Mouse (Mus musculus) embryonic fibroblast, embryonic 13.5 days (primary cell): Measurements from ENCODE around the gene Tor4a. TPM values are rescaled to one million over a fixed set of nuclear protein-coding genes. Genes with fewer than 3 reads are reported as not detected.
A peak's percentile ranks its signal among the peaks of the same experiment; 100 is the strongest.

Experiments used
- H3K27ac ChIP-seq: 2 replicates; pipeline ENCODE4 v1.5.1; 2012; ENCODE audit warnings: low read length, control low read depth, inconsistent platforms; ENCODE audit not compliant: insufficient read depth
- H3K4me1 ChIP-seq: 2 replicates; pipeline ENCODE4 v1.6.1; 2011; ENCODE audit warnings: low read length; ENCODE audit not compliant: control insufficient read depth, insufficient read depth
- H3K4me3 ChIP-seq: 2 replicates; pipeline ENCODE4 v1.5.1; 2011; ENCODE audit warnings: mild to moderate bottlenecking, control low read depth, low read length; ENCODE audit not compliant: insufficient read depth
- CTCF ChIP-seq: IDR thresholded peaks from 2 replicates; pipeline ENCODE4 v1.5.1; 2011; ENCODE audit warnings: mild to moderate bottlenecking, control low read depth, low read length, moderate library complexity, borderline replicate concordance; ENCODE audit not compliant: insufficient read depth
- POLR2A ChIP-seq: IDR thresholded peaks from 2 replicates; pipeline ENCODE4 v1.6.1; 2011; ENCODE audit warnings: low read depth, mild to moderate bottlenecking, control low read depth, low read length, moderate library complexity
- polyA plus RNA-seq: library from polyadenylated mRNA; stranded (reverse); fragments of >200 nt; gene quantifications from 2 replicates; pipeline ENCODE4 v1.2.4, GENCODE M21; 2011; ENCODE audit warnings: low read depth; ENCODE audit not compliant: missing spikeins, insufficient read length

The Tor4a gene
- polyA plus RNA-seq, result 17.5 and 21.8 TPM in 2 replicates

DNA sequence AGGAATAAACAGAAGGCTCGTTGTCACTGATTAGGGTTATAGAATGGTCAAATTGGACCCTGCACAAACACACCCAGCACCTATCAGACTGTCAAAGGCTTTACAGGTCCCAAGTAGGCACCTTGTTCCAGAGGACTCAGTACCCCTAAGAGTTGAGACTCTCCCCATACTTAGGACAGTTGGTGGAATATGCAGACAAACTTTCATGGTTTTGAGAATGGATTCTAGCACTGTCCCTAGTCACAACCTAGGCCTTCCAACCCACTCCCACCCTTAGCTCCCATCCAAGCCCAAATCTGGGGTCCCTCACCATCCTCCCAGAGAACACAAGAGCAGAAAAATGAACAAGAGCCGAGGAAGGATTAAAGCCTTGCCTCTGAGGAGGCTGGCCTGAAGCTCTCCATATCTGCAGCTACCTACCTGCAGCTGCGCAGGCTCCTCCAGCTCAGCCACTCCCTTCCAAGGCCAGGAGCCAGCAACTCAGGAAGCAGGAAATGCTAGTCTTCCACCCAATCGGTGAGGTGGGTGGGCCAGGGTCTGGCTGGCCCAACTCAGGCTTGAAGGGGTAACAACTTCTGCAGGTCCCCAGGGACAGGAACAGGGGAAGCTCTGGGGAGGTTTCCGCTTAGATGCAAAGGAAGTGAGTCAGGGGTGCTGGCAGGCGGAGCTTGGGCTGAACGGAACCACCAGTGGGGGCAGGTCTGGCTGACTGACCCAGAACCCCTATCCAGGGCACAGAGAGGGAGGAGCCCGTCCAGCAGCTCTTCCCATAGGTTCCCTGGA is at the start of gene Tor4a:
Gene Tor4a, minus strand, starts transcription at position 715 of the 783 bp plus-strand sequence.
- H3K27ac ChIP-seq, result peak within 1 kb of the TSS; percentile 53
- peaks cover 18% of the 10 kb centered on the region for H3K4me1 ChIP-seq
- TF ChIP-seq POLR2A (peak; percentile 58), CTCF (no peak)
- H3K4me3 ChIP-seq, result peak within 1 kb of the TSS; percentile 42

DNA sequence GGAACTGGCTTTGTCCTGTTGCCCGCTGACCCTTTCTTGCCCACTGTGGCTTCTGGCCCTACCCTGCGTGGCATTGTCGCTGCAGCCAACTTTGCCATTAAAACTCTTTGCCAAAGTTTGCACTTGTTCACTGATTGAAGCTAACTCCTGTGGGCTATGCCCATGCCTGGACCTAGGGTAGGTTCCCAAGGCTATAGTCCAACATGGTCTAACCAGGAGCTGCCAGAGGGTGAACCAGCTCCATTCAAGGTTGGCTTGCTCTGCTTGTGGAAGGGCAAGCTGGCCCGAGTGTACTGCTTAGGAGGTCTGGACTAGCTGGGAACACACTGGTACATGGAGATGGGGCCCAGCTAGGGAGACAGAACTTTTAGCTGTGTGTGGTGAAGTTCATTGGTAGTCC is 47.5 kb upstream of the Tor4a start:
- Histone ChIP-seq H3K4me1 (no peaks in the 10 kb centered on the region), H3K4me3 (no peak overlapping the region), H3K27ac (no peak overlapping the region)
- TF ChIP-seq CTCF, result no peak
- no peak for TF ChIP-seq POLR2A

DNA sequence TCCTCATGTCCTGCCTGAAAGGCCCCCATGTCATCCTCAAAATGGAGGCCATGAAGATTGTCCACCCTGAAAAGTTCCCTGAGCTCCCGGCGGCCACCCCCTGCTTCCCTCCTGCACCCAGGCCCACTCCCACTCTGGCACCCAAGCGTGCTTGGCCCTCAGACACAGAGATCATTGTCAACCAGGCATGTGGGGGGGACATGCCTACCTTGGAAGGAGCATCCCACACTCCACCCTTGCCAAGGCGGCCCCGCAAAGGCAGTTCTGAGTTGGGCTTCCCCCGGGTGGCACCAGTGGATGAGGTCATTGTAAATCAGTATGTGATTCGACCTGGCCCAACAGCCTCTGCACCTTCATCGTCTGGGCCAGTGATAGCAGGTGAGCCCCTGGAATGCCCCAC is 46.7 kb upstream of the Tor4a start:
- no peak overlapping the region for H3K4me3 ChIP-seq
- TF ChIP-seq POLR2A (no peak), CTCF (no peak)
- no peaks in the 10 kb centered on the region for H3K4me1 ChIP-seq
- H3K27ac ChIP-seq, result no peak overlapping the region

DNA sequence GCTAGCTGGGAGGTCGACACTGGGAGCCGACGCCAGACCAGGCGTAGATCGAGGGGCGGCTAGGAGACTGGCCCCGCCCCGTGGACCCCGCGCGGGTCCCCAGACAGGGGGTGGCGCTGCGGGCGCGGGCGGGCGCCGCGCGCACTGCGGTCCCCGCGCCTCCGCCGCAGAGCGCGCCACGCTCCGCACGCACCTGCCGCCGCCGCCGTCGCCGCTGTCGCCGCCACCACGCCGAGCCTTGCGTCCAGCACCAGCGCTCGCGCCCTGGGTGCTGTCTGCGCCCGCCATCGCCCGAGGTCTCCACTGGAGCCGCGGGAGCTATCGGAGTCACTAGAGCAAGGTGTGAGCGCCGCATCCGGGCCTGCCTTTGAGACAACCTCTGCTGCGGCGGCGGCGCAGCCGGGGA is 45.4 kb upstream of the Tor4a start, which contains the start of the genes Rnf208 and Cysrt1:
Gene Rnf208, plus strand, starts transcription at position 155 of the 406 bp plus-strand sequence.
Gene Cysrt1, minus strand, starts transcription at position 352 of the 406 bp plus-strand sequence.
- no peak for TF ChIP-seq CTCF
- no peak for TF ChIP-seq POLR2A
- no peak within 1 kb of the TSS for H3K4me3 ChIP-seq
- H3K27ac ChIP-seq, result no peak within 1 kb of the TSS

DNA sequence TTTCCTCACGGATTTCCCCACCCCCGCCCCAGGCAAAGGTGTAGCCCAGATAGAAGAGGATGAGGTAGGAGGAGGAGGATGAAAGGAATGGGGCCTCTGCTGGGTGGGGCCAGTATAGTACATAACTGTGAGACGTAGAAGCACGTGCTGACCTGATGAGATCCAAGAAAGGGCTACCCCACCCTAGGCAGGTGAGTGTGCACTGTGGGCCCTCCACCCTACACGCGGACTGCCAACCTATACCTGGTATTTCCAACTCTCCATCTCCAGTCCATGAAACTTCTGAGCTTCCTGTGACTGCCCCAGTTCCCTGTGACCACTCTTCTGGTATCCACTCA is 44.7 kb upstream of the Tor4a start:
- Histone ChIP-seq H3K4me1 (0 out of 2 replicates have a peak, but pooled peaks cover 3% of the 10 kb centered on the region), H3K4me3 (no peak overlapping the region), H3K27ac (no peak overlapping the region)
- no peak for TF ChIP-seq POLR2A
- no peak for TF ChIP-seq CTCF

More for the DNA sequence above, 45.4 kb upstream of the Tor4a start, which contains the start of the genes Rnf208 and Cysrt1:
- H3K4me1 ChIP-seq, result 0 out of 2 replicates have a peak, but pooled peaks cover 3% of the 10 kb centered on the region

DNA sequence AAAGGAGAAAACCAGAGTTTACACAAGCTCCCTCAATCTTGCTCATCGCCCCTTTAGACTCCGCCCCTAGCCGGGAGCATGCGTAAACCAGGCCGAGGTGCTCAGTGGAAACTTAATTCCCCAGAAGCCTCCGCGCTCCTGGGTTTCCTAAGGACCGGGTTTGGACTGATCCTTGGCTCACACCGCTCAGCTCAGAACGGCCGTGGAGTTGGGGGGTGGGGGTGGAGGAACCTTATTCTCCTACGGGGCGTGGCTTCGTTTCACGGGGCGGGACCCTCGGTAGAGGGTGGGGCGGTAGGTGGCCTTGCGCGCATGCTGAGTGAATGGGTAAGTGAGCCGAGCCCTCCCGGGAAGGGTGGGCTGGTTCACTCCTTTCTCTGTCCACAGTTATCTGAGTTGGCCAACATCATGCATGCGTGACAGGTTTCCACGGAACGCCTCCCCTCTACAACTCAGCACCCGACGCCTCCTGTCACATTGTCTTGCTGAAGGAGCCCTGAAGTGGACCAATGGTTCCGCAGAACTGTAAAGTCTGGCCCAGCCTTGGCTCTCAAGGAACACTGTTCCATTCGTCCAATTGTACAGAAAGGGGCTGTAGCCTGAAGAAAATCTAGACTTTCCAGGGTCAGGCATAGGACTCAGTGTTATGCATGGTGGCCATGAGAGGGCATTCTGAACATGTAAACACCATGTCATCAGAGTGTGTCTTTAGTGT is 44.2 kb upstream of the Tor4a start:
- Histone ChIP-seq H3K27ac (no peak overlapping the region), H3K4me1 (0 out of 2 replicates have a peak, but pooled peaks cover 3% of the 10 kb centered on the region), H3K4me3 (0 out of 2 replicates have a peak overlapping the region, but pooled peaks have one; percentile 8)
- TF ChIP-seq CTCF, result no peak
- TF ChIP-seq POLR2A, result no peak; the same call in 1 of the 2 replicates

DNA sequence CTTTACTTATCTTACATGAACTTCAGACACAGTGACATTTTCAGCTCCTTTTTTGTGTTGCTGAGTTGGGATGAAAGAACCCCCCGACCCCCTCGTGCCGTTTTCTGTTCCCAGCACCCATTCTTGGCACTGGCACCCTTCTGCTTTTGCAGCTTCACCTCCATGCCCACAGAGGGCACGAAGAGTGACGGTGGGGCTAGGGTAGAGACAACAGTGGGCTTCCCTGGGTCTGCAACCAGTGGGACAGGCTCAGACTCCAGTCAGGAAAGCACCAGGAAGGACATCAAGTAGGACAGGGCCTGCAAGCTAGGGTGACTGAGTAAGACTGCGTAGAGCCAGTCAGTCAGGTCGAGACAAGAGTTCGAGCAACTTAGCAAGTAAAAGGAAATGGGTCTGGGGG is 43.6 kb upstream of the Tor4a start:
- Histone ChIP-seq H3K4me3 (no peak overlapping the region), H3K27ac (no peak overlapping the region), H3K4me1 (0 out of 2 replicates have a peak, but pooled peaks cover 3% of the 10 kb centered on the region)
- TF ChIP-seq POLR2A (no peak), CTCF (no peak)

DNA sequence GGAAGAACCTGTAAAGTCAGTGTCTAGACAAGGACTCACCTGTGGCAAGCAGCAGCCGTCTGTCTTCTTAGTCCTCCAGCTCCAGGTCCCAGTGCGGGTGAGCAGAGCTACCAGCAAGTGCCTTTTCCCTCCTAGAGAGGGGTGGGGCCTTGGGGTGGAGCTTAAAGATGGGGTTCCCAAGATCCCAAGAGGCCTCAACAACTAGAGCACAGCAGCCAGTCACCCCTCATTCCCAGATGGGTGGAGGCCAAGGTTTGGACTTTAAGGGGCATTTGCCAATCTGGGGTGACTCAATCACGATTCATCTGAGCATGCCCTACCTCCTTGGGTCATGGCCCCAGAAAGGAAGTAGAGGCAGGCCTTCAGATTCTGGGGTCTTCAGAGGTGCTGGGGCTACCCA is 43.1 kb upstream of the Tor4a start:
- TF ChIP-seq CTCF, result no peak
- TF ChIP-seq POLR2A, result no peak
- Histone ChIP-seq H3K27ac (no peak overlapping the region), H3K4me3 (no peak overlapping the region), H3K4me1 (0 out of 2 replicates have a peak, but pooled peaks cover 3% of the 10 kb centered on the region)

DNA sequence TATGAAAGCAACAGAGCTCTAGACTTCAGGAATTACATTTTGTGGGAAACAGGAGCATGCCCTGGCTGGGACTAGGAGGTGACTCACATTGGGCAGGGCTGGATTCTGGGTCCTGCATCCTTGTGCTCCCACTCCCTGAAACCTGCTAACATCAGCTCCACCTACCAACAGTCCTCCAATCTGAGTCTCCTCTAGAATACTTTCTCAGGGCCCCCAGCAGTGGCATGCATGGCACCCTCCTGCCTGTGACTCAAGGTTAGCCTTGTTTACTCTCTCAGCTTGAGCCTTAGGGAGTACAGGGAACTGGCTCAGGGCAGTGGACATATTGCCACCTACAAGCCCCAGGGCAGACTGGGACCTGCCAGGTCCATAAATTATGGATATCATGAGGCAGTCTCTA is 41.4 kb upstream of the Tor4a start:
- H3K27ac ChIP-seq, result no peak overlapping the region
- 0 out of 2 replicates have a peak, but pooled peaks cover 3% of the 10 kb centered on the region for H3K4me1 ChIP-seq
- TF ChIP-seq POLR2A, result no peak
- TF ChIP-seq CTCF, result no peak
- H3K4me3 ChIP-seq, result no peak overlapping the region
